Mouse (Mus musculus) liver, postnatal 0 days (tissue): ENCODE measurements at regions not wholly inside any gene's neighbourhood (a gene's known extent, or its start where the extent isn't known, plus 50 kb on each side); places are given as distances from the start of the nearest gene placed in this dataset.

Experiments
- CTCF ChIP-seq: sonication (generic); IDR thresholded peaks from 2 replicates; pipeline ENCODE4 v1.5.1; 2016; ENCODE audit warnings: antibody characterized with exemption, low read depth
- EP300 ChIP-seq: IDR thresholded peaks from 2 replicates; pipeline ENCODE4 v1.6.1; 2016; ENCODE audit warnings: antibody characterized with exemption, low read depth, mild to moderate bottlenecking

DNA sequence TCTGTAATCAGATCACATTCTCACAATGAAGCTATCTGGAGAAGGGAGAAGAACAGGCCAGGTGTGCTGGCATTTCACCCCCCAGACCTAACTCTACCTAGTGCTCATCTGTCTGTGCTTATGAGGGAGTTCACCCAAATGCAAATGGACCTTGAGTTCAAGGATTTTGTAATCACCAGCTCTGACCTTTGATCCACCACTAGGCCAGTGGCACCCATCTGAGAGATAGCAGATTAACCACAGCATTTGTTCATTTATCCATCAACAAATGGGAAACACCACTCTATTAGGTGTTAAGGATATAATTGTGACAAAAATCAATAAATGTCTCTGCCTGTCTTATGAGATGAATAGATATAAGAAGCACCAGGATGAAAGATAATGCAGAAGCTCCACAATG, 255.7 kb upstream of the Plxna2 start:
- TF ChIP-seq EP300 (no peak), CTCF (no peak)
